In genomic region chr11:118166626-118167025, GRCm38 (mm10) we compare ENCODE assay signal across 27 mouse cellular contexts. TPM values are rescaled to one million over a fixed set of nuclear protein-coding genes. Genes with fewer than 3 reads are reported as not detected.
DNase-seq lines count a peak whose midpoint lies in the region; ATAC-seq and TF ChIP-seq lines count a peak whose summit lies in the region.
"Had no signal": no experiment of that assay in that cellular context is flagged by ENCODE, and none has a peak within 500 bp of the region (broad histone marks: within the 10 kb centered on the region; RNA-seq: fewer than 3 reads in every experiment).

No protein-coding gene starts in this region.

- peak; percentile 28 for DNase-seq in adrenal gland, adult 8-10 months
- no peak for DNase-seq in adrenal gland, postnatal 25 days
- DNase-seq in lung, postnatal 0 days (ENCODE audit: low spot score): no peak
- DNase-seq in liver, postnatal 0 days: no peak
- DNase-seq: cerebellum, adult 2 months; cerebellum, postnatal 14 days; gastrocnemius, postnatal 25 days; heart, adult 11 months; heart, postnatal 4 days; kidney, adult 8-10 months; kidney, postnatal 4 days; liver, embryonic 13.5 days; lung, adult 2 months; right cerebral cortex, postnatal 25 days; thymus, adult 18-20 months; thymus, postnatal 25 days had no signal

- H3K4me1 ChIP-seq in heart, embryonic 13.5 days: peaks cover 68% of the 10 kb centered on the region
- H3K4me1 ChIP-seq in heart, embryonic 12.5 days (replicated peaks): peaks cover 52% of the 10 kb centered on the region
- H3K4me1 ChIP-seq in lung, embryonic 16.5 days (replicated peaks; ENCODE audit: control insufficient read depth, insufficient read depth, low read length): no peaks in the 10 kb centered on the region; the same call in 1 of the 2 replicates
- H3K4me1 ChIP-seq in lung, postnatal 0 days (ENCODE audit: insufficient read depth, low read depth, low read length): no peaks in the 10 kb centered on the region
- 0 out of 2 replicates have a peak, but pooled peaks cover 2% of the 10 kb centered on the region for H3K4me1 ChIP-seq in liver, postnatal 0 days (ENCODE audit: insufficient read depth)
- H3K4me1 ChIP-seq: neural tube, embryonic 15.5 days had no signal

- no peak for TF ChIP-seq CTCF in lung, postnatal 0 days (IDR thresholded peaks at IDR 0.05)
- TF ChIP-seq CTCF in liver, postnatal 0 days (IDR thresholded peaks at IDR 0.05; ENCODE audit: low read depth): no peak

- no peaks in the 10 kb centered on the region for H3K9me3 ChIP-seq in heart, embryonic 13.5 days
- no peaks in the 10 kb centered on the region for H3K9me3 ChIP-seq in heart, embryonic 12.5 days (replicated peaks)
- no peaks in the 10 kb centered on the region for H3K9me3 ChIP-seq in lung, embryonic 16.5 days (ENCODE audit: control insufficient read depth, low read length)
- H3K9me3 ChIP-seq in lung, postnatal 0 days (ENCODE audit: low read length): no peaks in the 10 kb centered on the region
- no peaks in the 10 kb centered on the region for H3K9me3 ChIP-seq in liver, postnatal 0 days (ENCODE audit: low read length)
- H3K9me3 ChIP-seq: hindbrain, embryonic 13.5 days; liver, embryonic 13.5 days; midbrain, embryonic 10.5 days; midbrain, embryonic 15.5 days; neural tube, embryonic 15.5 days had no signal

- 77% methylated on average over 5 of the region's 5 CpGs for WGBS in heart, embryonic 13.5 days
- WGBS in heart, embryonic 12.5 days: 83% methylated on average over 5 of the region's 5 CpGs
- 86% methylated on average over 5 of the region's 5 CpGs for WGBS in lung, embryonic 16.5 days
- 82% methylated on average over 5 of the region's 5 CpGs for WGBS in lung, postnatal 0 days
- 73% methylated on average over 5 of the region's 5 CpGs for WGBS in liver, postnatal 0 days (ENCODE audit: insufficient replicate concordance)

- H3K36me3 ChIP-seq in heart, embryonic 13.5 days: peaks cover 87% of the 10 kb centered on the region
- H3K36me3 ChIP-seq in heart, embryonic 12.5 days: peaks cover 74% of the 10 kb centered on the region
- 0 out of 2 replicates have a peak, but pooled peaks cover 11% of the 10 kb centered on the region for H3K36me3 ChIP-seq in lung, embryonic 16.5 days (ENCODE audit: control insufficient read depth, insufficient read depth, low read length)
- peaks cover 30% of the 10 kb centered on the region; the same call in 1 of the 2 replicates for H3K36me3 ChIP-seq in lung, postnatal 0 days (ENCODE audit: insufficient read depth, low read length)
- peaks cover 63% of the 10 kb centered on the region for H3K36me3 ChIP-seq in liver, postnatal 0 days (replicated peaks; ENCODE audit: insufficient read depth, low read length)

- H3K4me2 ChIP-seq in heart, embryonic 13.5 days: no peak overlapping the region
- H3K4me2 ChIP-seq in heart, embryonic 12.5 days: no peak overlapping the region
- H3K4me2 ChIP-seq in lung, embryonic 16.5 days (ENCODE audit: low read depth, low read length): no peak overlapping the region
- no peak overlapping the region for H3K4me2 ChIP-seq in lung, postnatal 0 days (replicated peaks; ENCODE audit: low read depth, low read length)
- no peak overlapping the region for H3K4me2 ChIP-seq in liver, postnatal 0 days (ENCODE audit: low read depth, low read length)
- H3K4me2 ChIP-seq: hindbrain, embryonic 13.5 days; liver, embryonic 13.5 days; midbrain, embryonic 15.5 days; neural tube, embryonic 15.5 days had no signal

- H3K27me3 ChIP-seq in heart, embryonic 13.5 days (replicated peaks): no peaks in the 10 kb centered on the region
- H3K27me3 ChIP-seq in heart, embryonic 12.5 days (replicated peaks): no peaks in the 10 kb centered on the region
- no peaks in the 10 kb centered on the region for H3K27me3 ChIP-seq in lung, embryonic 16.5 days (ENCODE audit: control insufficient read depth, insufficient read depth, low read depth, low read length)
- no peaks in the 10 kb centered on the region for H3K27me3 ChIP-seq in lung, postnatal 0 days (replicated peaks; ENCODE audit: insufficient read depth, low read length)
- no peaks in the 10 kb centered on the region for H3K27me3 ChIP-seq in liver, postnatal 0 days (ENCODE audit: insufficient read depth, low read length)
- H3K27me3 ChIP-seq: hindbrain, embryonic 13.5 days; liver, embryonic 13.5 days; midbrain, embryonic 15.5 days; neural tube, embryonic 15.5 days; Patski had no signal

- no peak for ATAC-seq in heart, embryonic 13.5 days (ENCODE audit: extremely low read depth, insufficient number of reproducible peaks, low FRiP score, low TSS enrichment)
- no peak for ATAC-seq in heart, embryonic 12.5 days (ENCODE audit: insufficient number of reproducible peaks, low FRiP score)
- ATAC-seq in lung, embryonic 16.5 days (ENCODE audit: low read depth): no peak
- no peak for ATAC-seq in lung, postnatal 0 days
- no peak for ATAC-seq in liver, postnatal 0 days
- ATAC-seq: forebrain, embryonic 14.5 days; intestine, embryonic 16.5 days; midbrain, embryonic 15.5 days; Patski had no signal

- H3K9ac ChIP-seq in heart, embryonic 13.5 days: peak overlapping the region; percentile 44
- no peak overlapping the region for H3K9ac ChIP-seq in heart, embryonic 12.5 days
- H3K9ac ChIP-seq in lung, embryonic 16.5 days (ENCODE audit: low read length): no peak overlapping the region
- no peak overlapping the region for H3K9ac ChIP-seq in lung, postnatal 0 days (replicated peaks; ENCODE audit: low read depth)
- H3K9ac ChIP-seq in liver, postnatal 0 days (replicated peaks): no peak overlapping the region
- H3K9ac ChIP-seq: liver, embryonic 13.5 days; neural tube, embryonic 15.5 days had no signal

- H3K4me3 ChIP-seq in heart, embryonic 13.5 days: no peak overlapping the region
- no peak overlapping the region for H3K4me3 ChIP-seq in heart, embryonic 12.5 days
- no peak overlapping the region for H3K4me3 ChIP-seq in lung, embryonic 16.5 days (ENCODE audit: low read length)
- no peak overlapping the region for H3K4me3 ChIP-seq in lung, postnatal 0 days (ENCODE audit: low read depth, low read length)
- H3K4me3 ChIP-seq in liver, postnatal 0 days (ENCODE audit: low read depth, low read length): no peak overlapping the region
- H3K4me3 ChIP-seq: hindbrain, embryonic 13.5 days; liver, embryonic 13.5 days; midbrain, embryonic 10.5 days; midbrain, embryonic 15.5 days; neural tube, embryonic 15.5 days had no signal

- H3K27ac ChIP-seq in heart, embryonic 13.5 days (replicated peaks): peak overlapping the region; percentile 69
- H3K27ac ChIP-seq in heart, embryonic 12.5 days (ENCODE audit: poor library complexity, severe bottlenecking): no peak overlapping the region
- H3K27ac ChIP-seq in lung, embryonic 16.5 days (ENCODE audit: low read length): peak overlapping the region; percentile 45; the same call in 1 of the 2 replicates
- H3K27ac ChIP-seq in lung, postnatal 0 days (ENCODE audit: low read length): no peak overlapping the region
- H3K27ac ChIP-seq in liver, postnatal 0 days (ENCODE audit: low read depth): no peak overlapping the region
- H3K27ac ChIP-seq: hindbrain, embryonic 13.5 days; kidney, postnatal 0 days; liver, embryonic 13.5 days; midbrain, embryonic 15.5 days; neural tube, embryonic 15.5 days had no signal

- no peak for TF ChIP-seq EP300 in lung, postnatal 0 days (IDR thresholded peaks at IDR 0.05)
- TF ChIP-seq EP300 in liver, postnatal 0 days (IDR thresholded peaks at IDR 0.05; ENCODE audit: low read depth): no peak

RNA-seq across cellular contexts. Expression of gene Dnah17, which starts 36.2 kb away (rescaled TPM):
- total RNA-seq in adrenal gland, adult 8-10 months (2022): under 1 TPM in 3 of 4 experiments, not detected in 1; 0.03 to 0.12 (median 0.03) TPM
- total RNA-seq in adrenal gland, postnatal 25 days (2021): 0.03 TPM in 1 of 2 replicates, not detected in the other
- 0.05 and 0.10 TPM in 2 replicates for polyA plus RNA-seq in heart, embryonic 13.5 days (2015; fragmentation: Nextera tagmentation; extraction: Ambion mirVana)
- polyA plus RNA-seq in heart, embryonic 12.5 days (2016; fragmentation: Nextera tagmentation; extraction: Ambion mirVana): 0.10 and 0.26 TPM in 2 replicates
- polyA plus RNA-seq in lung, embryonic 16.5 days (2015; fragmentation: Nextera tagmentation; extraction: Ambion mirVana): 0.19 and 0.23 TPM in 2 replicates
- 0.08 and 0.10 TPM in 2 replicates for polyA plus RNA-seq in lung, postnatal 0 days (2015; fragmentation: Nextera tagmentation; extraction: Ambion mirVana)
- 0.06 and 0.11 TPM in 2 replicates for polyA plus RNA-seq in liver, postnatal 0 days (2015; fragmentation: Nextera tagmentation; extraction: Ambion mirVana)

Comparison
In these comparisons a context has a peak if more than half of its experiments do, and no peak if none do; other contexts are left out.
1. H3K27ac ChIP-seq: peak in heart, embryonic 13.5 days (single experiment) and lung, embryonic 16.5 days (single experiment); none in heart, embryonic 12.5 days (single experiment), lung, postnatal 0 days (single experiment) and liver, postnatal 0 days (single experiment).